Mouse (Mus musculus): ENCODE measurements around the gene Cherp. TPM values are rescaled to one million over a fixed set of nuclear protein-coding genes. Genes with fewer than 3 reads are reported as not detected.
A peak's percentile ranks its signal among the peaks of the same experiment; 100 is the strongest.

Gene Cherp
- polyA plus RNA-seq, 1 experiment from 2014 or later = 59.1 TPM

DNA sequence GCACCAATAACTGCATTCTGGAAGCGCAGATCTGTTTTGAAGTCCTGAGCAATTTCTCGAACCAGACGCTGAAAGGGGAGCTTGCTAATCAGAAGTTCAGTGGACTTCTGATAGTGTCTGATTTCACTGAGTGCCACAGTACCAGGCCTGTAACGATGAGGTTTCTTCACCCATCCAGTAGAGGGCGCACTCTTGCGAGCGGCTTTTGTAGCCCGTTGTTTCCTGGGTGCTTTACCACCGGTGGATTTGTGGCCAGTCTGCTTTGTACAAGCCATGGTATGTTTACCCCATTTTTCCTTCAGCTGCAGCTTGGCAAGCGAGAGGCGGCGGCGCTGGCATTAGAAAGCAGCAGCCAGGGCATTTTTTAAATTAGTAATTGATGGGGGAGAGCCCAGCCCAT is 45.4 kb downstream of the Cherp start:
- WGBS = 59% methylated on average over 13 of the region's 13 CpGs
- no peaks in the 10 kb centered on the region for H3K4me1 ChIP-seq
- no peaks in the 10 kb centered on the region for H3K9me3 ChIP-seq
- H3K27ac ChIP-seq = no peak overlapping the region
- H3K9ac ChIP-seq = no peak overlapping the region
- no peaks in the 10 kb centered on the region for H3K36me3 ChIP-seq (replicated peaks)
- H3K4me2 ChIP-seq = no peak overlapping the region
- no peak for ATAC-seq (replicated peaks)
- no peak overlapping the region for H3K4me3 ChIP-seq
- H3K27me3 ChIP-seq (replicated peaks) = no peaks in the 10 kb centered on the region

DNA sequence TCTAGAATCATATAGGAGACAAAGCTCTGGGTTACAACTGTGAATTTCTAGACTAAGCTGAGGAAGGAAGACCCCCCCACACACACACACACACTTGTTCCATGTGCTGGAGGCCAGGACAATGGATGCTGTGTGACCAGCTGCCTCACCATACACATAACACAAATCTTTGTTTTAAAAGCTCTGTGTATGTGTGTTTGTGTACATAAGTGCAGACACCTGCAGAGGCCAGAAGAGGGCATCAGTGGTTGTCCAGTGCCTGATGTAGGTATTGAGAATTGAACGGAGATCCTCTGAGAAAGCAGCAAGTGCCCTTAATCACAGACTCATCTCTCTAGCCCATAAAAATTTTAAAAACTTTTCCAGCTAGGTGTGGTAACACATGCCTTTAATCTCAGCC is 52.1 kb downstream of the Cherp start:
- no peak overlapping the region for H3K4me2 ChIP-seq
- no peak overlapping the region for H3K4me3 ChIP-seq
- no peaks in the 10 kb centered on the region for H3K36me3 ChIP-seq (replicated peaks)
- H3K9ac ChIP-seq = no peak overlapping the region
- WGBS = 75% methylated on average over 1 of the region's 1 CpGs
- H3K9me3 ChIP-seq = no peaks in the 10 kb centered on the region
- H3K4me1 ChIP-seq = peaks cover 31% of the 10 kb centered on the region
- H3K27me3 ChIP-seq (replicated peaks) = no peaks in the 10 kb centered on the region
- H3K27ac ChIP-seq = no peak overlapping the region
- no peak for ATAC-seq (replicated peaks)

- Histone ChIP-seq H3K36me3 (replicated peaks) (no peaks in the 10 kb centered on the region), H3K9ac (peak within 1 kb of the TSS; percentile 90), H3K4me2 (peak within 1 kb of the TSS; percentile 69), H3K9me3 (no peaks in the 10 kb centered on the region), H3K27ac (peak within 1 kb of the TSS; percentile 86), H3K4me1 (peaks cover 44% of the 10 kb centered on the region), H3K27me3 (replicated peaks) (no peaks in the 10 kb centered on the region), H3K4me3 (peak within 1 kb of the TSS; percentile 83)
- under 1% methylated on average over 48 of the region's 48 CpGs for WGBS
- ATAC-seq (replicated peaks) = peak; percentile 98
Measured at GRCm38 (mm10) chr8:72421362-72422335, 53.4 kb downstream of the Cherp start, which contains the start of gene Eps15l1. Eps15l1 (minus strand) TSS chr8:72421460.

- peak overlapping the region; percentile 69 for H3K4me2 ChIP-seq
- peak; percentile 78 for ATAC-seq (replicated peaks)
- H3K9ac ChIP-seq = peak overlapping the region; percentile 90
- H3K36me3 ChIP-seq (replicated peaks) = no peaks in the 10 kb centered on the region
- H3K4me3 ChIP-seq = peak overlapping the region; percentile 83
- WGBS = under 1% methylated on average over 69 of the region's 73 CpGs
- H3K27me3 ChIP-seq (replicated peaks) = no peaks in the 10 kb centered on the region
- no peaks in the 10 kb centered on the region for H3K9me3 ChIP-seq
- peaks cover 53% of the 10 kb centered on the region for H3K4me1 ChIP-seq
- H3K27ac ChIP-seq = peak overlapping the region; percentile 86
Measured at GRCm38 (mm10) chr8:72420571-72421361, 54.3 kb downstream of the Cherp start.

DNA sequence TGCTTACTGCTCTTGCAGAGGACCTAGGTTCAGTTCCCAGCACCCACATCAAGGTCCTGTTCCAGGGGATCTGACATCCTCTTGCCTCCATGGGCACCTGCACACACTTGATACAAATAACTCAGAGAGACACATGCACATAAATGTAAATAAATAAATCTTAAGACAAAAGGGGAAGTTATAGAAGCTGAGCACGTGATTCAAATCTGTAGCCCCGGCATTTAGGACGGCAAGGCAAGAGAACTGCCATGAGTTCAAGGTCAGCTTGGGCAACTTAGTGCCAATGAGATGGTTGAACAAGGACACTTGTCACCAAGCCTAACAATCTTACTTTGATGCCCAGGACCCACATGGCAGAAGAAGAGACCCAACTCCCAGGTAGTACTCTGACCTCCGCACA is 57.0 kb downstream of the Cherp start:
- Histone ChIP-seq H3K27ac (no peak overlapping the region), H3K4me1 (peaks cover 60% of the 10 kb centered on the region), H3K36me3 (replicated peaks) (no peaks in the 10 kb centered on the region), H3K4me3 (no peak overlapping the region), H3K9ac (no peak overlapping the region), H3K9me3 (no peaks in the 10 kb centered on the region), H3K27me3 (replicated peaks) (no peaks in the 10 kb centered on the region), H3K4me2 (no peak overlapping the region)
- ATAC-seq (replicated peaks) = no peak
- 93% methylated on average over 4 of the region's 4 CpGs for WGBS

- H3K4me1 ChIP-seq = peaks cover 55% of the 10 kb centered on the region
- no peak for ATAC-seq (replicated peaks)
- WGBS = 86% methylated on average over 2 of the region's 2 CpGs
Measured at GRCm38 (mm10) chr8:72415252-72415651, 59.8 kb downstream of the Cherp start.

GRCm38 (mm10) chr8:72413839-72414238 is 61.2 kb downstream of the Cherp start:
- H3K9me3 ChIP-seq = no peaks in the 10 kb centered on the region
- H3K9ac ChIP-seq = no peak overlapping the region
- peaks cover 44% of the 10 kb centered on the region for H3K4me1 ChIP-seq
- no peak overlapping the region for H3K4me2 ChIP-seq
- WGBS = 95% methylated on average over 7 of the region's 7 CpGs
- no peak overlapping the region for H3K4me3 ChIP-seq
- ATAC-seq (replicated peaks) = no peak; the same call in 1 of the 2 replicates
- H3K27me3 ChIP-seq (replicated peaks) = no peaks in the 10 kb centered on the region
- no peaks in the 10 kb centered on the region for H3K36me3 ChIP-seq (replicated peaks)
- no peak overlapping the region for H3K27ac ChIP-seq

More at GRCm38 (mm10) chr8:72415252-72415651, 59.8 kb downstream of the Cherp start:
- H3K9me3 ChIP-seq = no peaks in the 10 kb centered on the region
- no peaks in the 10 kb centered on the region for H3K36me3 ChIP-seq (replicated peaks)
- H3K9ac ChIP-seq = no peak overlapping the region
- H3K27me3 ChIP-seq (replicated peaks) = no peaks in the 10 kb centered on the region
- no peak overlapping the region for H3K4me2 ChIP-seq
- no peak overlapping the region for H3K4me3 ChIP-seq
- no peak overlapping the region for H3K27ac ChIP-seq

Small RNA genes within 50 kb of the gene (microRNA-seq; reads per million reads assigned to microRNA genes)
- 1.3 reads per million for gene Mir7068

Other genes starting within 250 kb of the Cherp start
- 296 and 302 TPM in 2 replicates for gene Ap1m1, start 235.2 kb downstream of the Cherp start, polyA plus RNA-seq (2015; fragmentation: Nextera tagmentation; extraction: Ambion mirVana)
- gene Gm10282, start 170.0 kb downstream of the Cherp start, polyA plus RNA-seq (2015; fragmentation: Nextera tagmentation; extraction: Ambion mirVana) = 9.0 and 11.9 TPM in 2 replicates
- 4.7 and 5.4 TPM in 2 replicates for gene Klf2, start 156.2 kb downstream of the Cherp start, polyA plus RNA-seq (2015; fragmentation: Nextera tagmentation; extraction: Ambion mirVana)
- gene Eps15l1, start 53.8 kb downstream of the Cherp start, polyA plus RNA-seq (2015; fragmentation: Nextera tagmentation; extraction: Ambion mirVana) = 63.6 and 63.7 TPM in 2 replicates
- 1.0 and 1.3 TPM in 2 replicates for gene Calr3, start 31.4 kb downstream of the Cherp start, polyA plus RNA-seq (2015; fragmentation: Nextera tagmentation; extraction: Ambion mirVana)
- gene 1700030K09Rik, start 31.3 kb downstream of the Cherp start, polyA plus RNA-seq (2015; fragmentation: Nextera tagmentation; extraction: Ambion mirVana) = 18.6 and 20.4 TPM in 2 replicates
- 16.5 and 17.6 TPM in 2 replicates for gene Slc35e1, start 17.4 kb upstream of the Cherp start, polyA plus RNA-seq (2015; fragmentation: Nextera tagmentation; extraction: Ambion mirVana)
- gene Med26, start 73.0 kb upstream of the Cherp start, polyA plus RNA-seq (2015; fragmentation: Nextera tagmentation; extraction: Ambion mirVana) = 19.1 and 20.3 TPM in 2 replicates
- 120 and 129 TPM in 2 replicates for gene Smim7, start 95.9 kb upstream of the Cherp start, polyA plus RNA-seq (2015; fragmentation: Nextera tagmentation; extraction: Ambion mirVana)
- 24.5 and 27.0 TPM in 2 replicates for gene Tmem38a, start 96.8 kb upstream of the Cherp start, polyA plus RNA-seq (2015; fragmentation: Nextera tagmentation; extraction: Ambion mirVana)
- gene Nwd1, start 171.5 kb upstream of the Cherp start, polyA plus RNA-seq (2015; fragmentation: Nextera tagmentation; extraction: Ambion mirVana) = 1.7 TPM in 2 replicates
- gene Sin3b, start 248.1 kb upstream of the Cherp start, polyA plus RNA-seq (2015; fragmentation: Nextera tagmentation; extraction: Ambion mirVana) = 180 and 185 TPM in 2 replicates

All from midbrain, embryonic 15.5 days (tissue).